Mouse (Mus musculus) CD4-positive helper T cell, adult 2 months (primary cell): ENCODE measurements around the gene Mok.
"Not testable (repeated sequence)": the region's sequence is repeated elsewhere in the genome, so short reads cannot be mapped to it uniquely, and the experiment has no call there.

Source experiments
- DNase-seq: peaks from one replicate; pipeline ENCODE4 v3.0.0-alpha.2; 2012; ENCODE audit warnings: low read depth, missing footprints, low spot score

The Mok gene

GRCm38 (mm10) chr12:110840348-110841198 lies at the start of gene Mok:
Gene Mok, minus strand, starts transcription at chr12:110840939.
- peak; percentile 94 for DNase-seq

DNA sequence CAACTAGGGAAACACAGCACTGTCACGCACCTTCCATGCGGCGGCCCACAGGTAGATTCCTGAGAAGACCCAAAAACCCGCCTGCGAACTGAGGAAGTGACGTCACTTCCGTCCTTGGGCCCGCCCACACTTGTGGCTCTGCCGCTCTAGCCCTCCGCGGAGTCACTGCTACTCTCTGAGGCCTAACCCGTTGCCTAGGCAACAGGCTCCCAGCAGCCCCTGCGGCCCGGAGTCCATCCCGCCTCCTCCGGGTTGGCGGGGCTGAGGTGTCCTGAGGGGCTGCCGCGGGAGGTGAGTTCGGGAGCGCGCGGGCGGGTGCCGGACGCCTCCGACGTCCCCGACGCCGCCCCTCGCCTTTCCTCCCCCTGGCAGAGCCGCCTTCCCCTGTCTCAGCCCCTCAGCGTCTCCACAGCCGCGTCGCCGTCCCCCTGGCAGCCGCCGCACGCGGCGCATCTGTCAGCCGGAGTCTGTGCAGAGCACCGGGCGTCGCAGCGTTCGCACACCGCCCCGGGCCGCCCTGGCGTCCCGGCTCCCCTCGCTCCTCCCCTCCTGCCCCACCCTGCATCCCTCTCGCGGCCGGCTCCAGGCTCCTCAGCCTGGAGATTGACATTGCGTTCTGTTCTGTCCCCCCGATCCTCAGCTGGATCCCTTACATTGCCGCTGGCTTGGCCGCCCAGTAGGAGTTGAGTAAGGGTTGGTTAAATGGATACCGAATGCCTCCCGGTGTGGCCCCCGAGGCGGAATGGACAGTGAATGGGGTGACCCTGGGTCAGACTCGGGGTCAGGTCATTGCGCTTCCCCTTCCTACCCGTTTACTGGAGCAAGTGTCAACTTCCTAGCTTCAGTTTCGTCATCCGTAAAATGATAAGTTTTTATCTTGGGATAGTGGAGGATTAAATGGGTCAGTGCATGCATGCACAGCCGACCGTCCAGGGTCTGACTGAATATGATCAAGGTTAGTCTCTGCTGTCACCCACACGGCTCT lies 48.6 kb upstream of the Mok start, which contains the start of the genes Cinp and Tecpr2:
TSS of gene Cinp (minus strand) at position 110 of the 985 bp plus-strand sequence.
TSS of gene Tecpr2 (plus strand) at position 229 of the 985 bp plus-strand sequence.
- peak; percentile 99 for DNase-seq

- DNase-seq, result no peak
These were observed 47.9 kb upstream of the Mok start for GRCm38 (mm10) chr12:110888606-110889005.

DNA sequence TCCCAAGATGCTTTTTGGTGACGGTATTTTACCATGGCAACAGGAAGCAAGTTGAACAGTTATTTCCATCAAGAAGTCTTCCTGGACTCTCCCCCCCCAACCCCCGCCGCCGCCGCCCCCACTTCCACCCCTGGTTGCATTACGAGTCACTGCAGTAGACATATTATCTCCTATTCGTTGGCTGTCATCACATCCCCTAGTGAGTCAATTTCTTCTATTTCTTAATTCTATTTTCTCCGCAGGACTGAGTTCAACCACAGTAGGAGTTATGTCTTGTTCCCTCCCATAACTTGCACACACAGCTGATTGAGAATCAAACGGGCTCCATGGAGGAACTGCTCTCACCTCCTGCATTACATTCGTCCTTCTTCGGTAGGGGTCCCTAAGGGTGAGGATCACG lies 47.4 kb upstream of the Mok start:
- DNase-seq, result peak; percentile 39

GRCm38 (mm10) chr12:110885251-110885650 lies 44.5 kb upstream of the Mok start:
- DNase-seq, result no peak

GRCm38 (mm10) chr12:110882291-110882690 lies 41.6 kb upstream of the Mok start:
- no peak for DNase-seq

DNA sequence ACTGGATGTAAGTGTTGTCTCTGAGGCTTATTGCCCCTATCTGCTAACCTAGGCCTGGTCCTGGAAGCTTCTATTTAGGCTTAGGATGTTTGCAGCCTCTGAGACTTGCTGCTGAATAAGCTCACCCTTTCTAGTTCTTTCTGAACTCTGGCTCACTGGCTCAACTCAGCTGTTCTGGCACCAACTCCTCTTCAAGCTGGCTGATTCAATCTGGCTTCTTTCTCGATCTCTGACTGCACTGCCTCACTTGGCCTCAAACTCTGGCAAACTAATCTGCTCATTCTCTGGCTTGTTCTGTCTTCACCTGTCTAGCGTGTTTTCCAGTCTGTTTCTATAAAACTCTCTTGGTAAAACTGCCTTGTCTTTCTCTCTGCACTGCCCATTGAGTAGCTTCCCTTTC lies 34.6 kb upstream of the Mok start:
- DNase-seq, result no peak

DNA sequence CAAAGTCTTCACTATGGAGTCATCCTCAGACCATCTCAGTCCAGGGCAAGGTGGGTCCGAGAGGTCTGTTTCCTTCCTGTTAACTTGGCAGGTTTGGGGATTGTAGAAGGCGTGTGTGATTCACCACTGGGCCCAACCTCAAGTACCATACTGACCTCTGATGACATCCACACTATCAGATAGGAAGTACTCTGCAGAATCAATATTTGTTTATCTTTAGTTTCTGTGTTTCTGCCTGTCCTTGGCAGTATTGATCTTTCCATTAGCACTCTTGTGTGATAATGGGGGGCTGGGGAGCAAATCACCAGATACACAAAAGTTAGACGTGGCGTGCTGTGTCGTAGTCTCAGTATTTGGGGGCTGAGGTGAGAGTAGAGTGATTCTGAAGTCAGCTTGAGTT lies 30.5 kb upstream of the Mok start:
- no peak for DNase-seq

- no peak for DNase-seq
These were observed 29.4 kb upstream of the Mok start for GRCm38 (mm10) chr12:110870107-110870506.

GRCm38 (mm10) chr12:110865989-110866388 lies 25.2 kb upstream of the Mok start:
- no peak for DNase-seq

DNA sequence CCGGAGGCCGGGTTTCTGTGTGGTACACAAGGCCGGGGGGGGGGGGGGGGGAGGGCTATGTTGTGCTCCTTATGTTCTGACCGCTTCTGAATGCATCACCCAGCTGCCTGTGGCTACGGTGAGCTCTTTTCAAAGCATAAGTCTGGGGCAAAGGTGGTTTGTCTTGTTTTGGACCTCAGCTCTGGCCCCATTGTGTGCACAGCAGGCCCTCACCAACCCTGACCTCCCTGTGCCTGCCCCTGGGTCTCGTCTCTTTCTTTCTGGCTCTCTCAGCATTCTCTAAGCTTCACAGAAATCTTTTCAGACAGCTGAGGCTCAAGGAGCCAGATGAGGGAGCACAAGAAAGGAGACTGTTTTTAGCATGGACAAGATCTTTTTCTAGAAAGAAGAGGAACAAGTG lies 24.8 kb upstream of the Mok start:
- no peak for DNase-seq

DNA sequence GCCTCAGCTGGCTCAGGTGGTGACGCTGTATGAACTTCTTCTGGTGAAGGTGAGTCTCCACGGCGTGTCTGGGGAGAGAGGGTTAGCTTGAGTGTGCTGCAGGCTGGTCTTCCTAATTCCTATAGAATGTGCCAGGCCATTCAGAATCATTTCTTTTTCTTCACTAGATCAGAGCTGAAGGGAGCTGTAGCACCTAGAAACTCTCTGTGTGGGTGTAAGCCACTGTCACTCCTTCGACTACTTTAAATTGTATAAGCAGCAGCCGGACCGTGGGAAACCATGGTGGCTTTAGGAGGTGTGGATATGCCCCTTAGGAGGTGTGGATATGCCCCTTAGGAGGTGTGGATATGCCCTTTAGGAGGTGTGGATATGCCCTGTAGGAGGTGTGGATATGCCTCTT lies 23.3 kb upstream of the Mok start:
- no peak for DNase-seq

DNA sequence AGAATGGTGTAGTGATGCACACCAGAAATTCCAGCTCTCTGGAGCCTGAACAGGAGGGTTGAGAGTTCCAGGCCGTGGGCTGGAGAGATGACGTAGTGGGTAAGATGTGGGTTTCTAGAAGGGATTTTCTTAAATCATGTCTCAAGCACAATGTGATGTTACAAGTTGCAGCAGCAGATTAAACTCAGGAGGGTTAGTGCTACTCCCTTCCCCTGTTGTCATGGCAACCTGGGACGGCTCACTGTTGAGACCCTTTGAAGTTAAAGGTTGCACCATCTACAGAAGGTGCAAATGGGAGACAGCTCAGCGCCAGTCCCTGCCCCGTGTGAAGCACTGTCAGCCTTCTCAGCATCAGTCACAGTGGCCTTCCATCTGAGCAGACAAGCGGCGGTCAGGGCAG lies 20.5 kb upstream of the Mok start:
- DNase-seq, result peak; percentile 72

GRCm38 (mm10) chr12:110860293-110860692 lies 19.6 kb upstream of the Mok start:
- no peak for DNase-seq

GRCm38 (mm10) chr12:110858681-110859080 lies 17.9 kb upstream of the Mok start:
- not testable (repeated sequence) for DNase-seq

GRCm38 (mm10) chr12:110857196-110857595 lies 16.5 kb upstream of the Mok start:
- DNase-seq, result peak; percentile 51

DNA sequence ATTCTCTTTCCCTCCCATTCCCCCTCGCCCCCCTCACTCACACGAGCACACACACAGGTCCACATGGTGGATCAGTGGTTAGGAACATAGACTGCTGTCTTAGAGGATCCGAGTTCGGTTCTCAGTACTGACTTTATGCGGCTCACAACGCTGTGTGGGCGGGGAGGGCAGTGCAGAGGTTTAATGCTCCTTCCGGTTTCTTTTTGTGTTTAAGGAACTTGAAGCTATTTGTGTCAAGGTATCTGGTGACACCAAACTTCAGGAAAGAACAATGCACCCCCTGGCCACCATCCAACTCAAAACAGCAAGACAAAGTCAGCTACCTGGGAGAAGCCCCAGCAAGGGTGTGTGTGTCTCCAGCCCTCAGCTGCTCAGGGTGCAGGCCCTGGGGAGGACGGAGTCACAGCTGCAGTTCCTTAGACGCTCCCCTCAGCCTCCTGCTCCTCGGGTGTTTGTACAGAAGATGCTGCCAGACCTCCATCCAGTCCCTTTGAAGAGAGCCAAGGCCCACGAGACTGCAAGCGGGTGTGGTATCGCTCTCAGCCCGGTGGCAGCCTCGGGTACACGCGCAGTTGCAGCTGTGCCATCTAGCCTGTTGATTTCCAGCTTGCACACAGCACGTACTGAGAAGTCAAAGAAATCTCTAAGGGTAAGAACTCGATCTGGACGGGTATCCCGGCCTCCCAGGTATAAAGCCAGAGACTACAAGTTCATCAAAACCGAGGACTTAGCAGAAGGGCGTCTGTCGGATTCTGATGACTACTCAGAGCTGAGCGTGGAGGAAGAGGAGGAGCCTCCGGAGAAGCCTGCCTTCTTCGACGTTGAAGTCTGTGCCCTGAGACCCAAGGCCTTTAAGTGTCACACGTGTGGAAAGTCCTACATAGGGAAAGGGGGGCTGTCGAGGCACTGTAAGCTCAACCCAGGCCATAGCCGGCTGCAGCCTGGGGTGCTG lies 14.3 kb upstream of the Mok start:
- no peak for DNase-seq

GRCm38 (mm10) chr12:110851923-110852322 lies 11.2 kb upstream of the Mok start:
- no peak for DNase-seq

- DNase-seq, result peak; percentile 68
These were observed 10.7 kb upstream of the Mok start for GRCm38 (mm10) chr12:110851414-110851813.

GRCm38 (mm10) chr12:110850929-110851256 lies 10.2 kb upstream of the Mok start:
- no peak for DNase-seq
